In genomic region chr7:73323556-73323955, GRCm38 (mm10) we compare ENCODE assay signal across 12 mouse cellular contexts. TPM values are rescaled to one million over a fixed set of nuclear protein-coding genes. Genes with fewer than 3 reads are reported as not detected.
DNase-seq lines count a peak whose midpoint lies in the region; ATAC-seq lines count a peak whose summit lies in the region.
"Had no signal": no experiment of that assay in that cellular context is flagged by ENCODE, and none has a peak within 500 bp of the region (broad histone marks: within the 10 kb centered on the region; RNA-seq: fewer than 3 reads in every experiment).

No protein-coding gene starts in this region.

- 0 out of 2 replicates have a peak overlapping the region, but pooled peaks have one; percentile 6 for H3K4me3 ChIP-seq in lung, embryonic 15.5 days
- peak overlapping the region; percentile 33 for H3K4me3 ChIP-seq in heart, embryonic 15.5 days
- 0 out of 2 replicates have a peak overlapping the region, but pooled peaks have one; percentile 5 for H3K4me3 ChIP-seq in stomach, embryonic 15.5 days (replicated peaks)
- H3K4me3 ChIP-seq: hindbrain, embryonic 13.5 days had no signal

- no peak for ATAC-seq in lung, embryonic 15.5 days (ENCODE audit: borderline replicate concordance, extremely low read depth, low FRiP score, low TSS enrichment)
- no peak for ATAC-seq in heart, embryonic 15.5 days (replicated peaks; ENCODE audit: insufficient number of reproducible peaks, insufficient read depth, low FRiP score, low read depth)
- ATAC-seq in stomach, embryonic 15.5 days (ENCODE audit: insufficient read depth, low FRiP score, low read depth), result no peak
- ATAC-seq in activated CD4-positive, CD25-positive, alpha-beta regulatory T cell, adult 4 months, result no peak
- ATAC-seq: forebrain, embryonic 14.5 days had no signal

- peaks cover 20% of the 10 kb centered on the region for H3K4me1 ChIP-seq in lung, embryonic 15.5 days
- H3K4me1 ChIP-seq in heart, embryonic 15.5 days (replicated peaks), result peaks cover 45% of the 10 kb centered on the region
- H3K4me1 ChIP-seq in stomach, embryonic 15.5 days, result peaks cover 12% of the 10 kb centered on the region

- WGBS in lung, embryonic 15.5 days, result 27% methylated on average over 12 of the region's 12 CpGs
- WGBS in heart, embryonic 15.5 days, result 22% methylated on average over 12 of the region's 12 CpGs
- WGBS in stomach, embryonic 15.5 days, result 35% methylated on average over 12 of the region's 12 CpGs

- peak overlapping the region; percentile 45 for H3K4me2 ChIP-seq in lung, embryonic 15.5 days
- H3K4me2 ChIP-seq in heart, embryonic 15.5 days, result peak overlapping the region; percentile 56
- peak overlapping the region; percentile 38 for H3K4me2 ChIP-seq in stomach, embryonic 15.5 days
- H3K4me2 ChIP-seq: hindbrain, embryonic 13.5 days had no signal

- no peaks in the 10 kb centered on the region for H3K9me3 ChIP-seq in lung, embryonic 15.5 days
- H3K9me3 ChIP-seq in heart, embryonic 15.5 days (replicated peaks), result no peaks in the 10 kb centered on the region
- H3K9me3 ChIP-seq in stomach, embryonic 15.5 days, result no peaks in the 10 kb centered on the region
- H3K9me3 ChIP-seq: hindbrain, embryonic 13.5 days had no signal

- no peak overlapping the region for H3K27ac ChIP-seq in lung, embryonic 15.5 days
- H3K27ac ChIP-seq in heart, embryonic 15.5 days, result no peak overlapping the region
- H3K27ac ChIP-seq in stomach, embryonic 15.5 days, result no peak overlapping the region
- H3K27ac ChIP-seq: hindbrain, embryonic 13.5 days had no signal

- peak; percentile 34 for DNase-seq in adrenal gland, postnatal 10 days
- no peak for DNase-seq in adrenal gland, postnatal 4 days (ENCODE audit: low spot score in 2 of 2)
- DNase-seq in lung, adult 18-20 months, result no peak
- no peak for DNase-seq in c-Kit-positive CD71-positive TER-119-positive erythroid progenitor cells, embryonic 14.5 days (ENCODE audit: low spot score)
- DNase-seq: thymus, adult 2 months had no signal

- H3K9ac ChIP-seq in lung, embryonic 15.5 days, result no peak overlapping the region
- H3K9ac ChIP-seq in heart, embryonic 15.5 days, result no peak overlapping the region
- no peak overlapping the region for H3K9ac ChIP-seq in stomach, embryonic 15.5 days
- H3K9ac ChIP-seq: hindbrain, embryonic 13.5 days had no signal

- H3K27me3 ChIP-seq in lung, embryonic 15.5 days, result no peaks in the 10 kb centered on the region
- no peaks in the 10 kb centered on the region; the same call in 1 of the 2 replicates for H3K27me3 ChIP-seq in heart, embryonic 15.5 days
- no peaks in the 10 kb centered on the region for H3K27me3 ChIP-seq in stomach, embryonic 15.5 days (replicated peaks)
- H3K27me3 ChIP-seq: hindbrain, embryonic 13.5 days had no signal

- H3K36me3 ChIP-seq in lung, embryonic 15.5 days, result no peaks in the 10 kb centered on the region
- no peaks in the 10 kb centered on the region for H3K36me3 ChIP-seq in heart, embryonic 15.5 days
- no peaks in the 10 kb centered on the region for H3K36me3 ChIP-seq in stomach, embryonic 15.5 days
- H3K36me3 ChIP-seq: hindbrain, embryonic 13.5 days had no signal

RNA-seq across cellular contexts. Expression of gene Rgma, which starts 51.8 kb away (rescaled TPM):
- 10 to 100 TPM; 10.3 to 20.0 TPM for total RNA-seq in adrenal gland, postnatal 10 days (2021)
- 10 to 100 TPM; 15.6 to 17.0 TPM for total RNA-seq in adrenal gland, postnatal 4 days (2021)
- 11.7 and 12.9 TPM in 2 replicates for polyA plus RNA-seq in lung, embryonic 15.5 days (2015; fragmentation: Nextera tagmentation; extraction: Ambion mirVana)
- polyA plus RNA-seq in heart, embryonic 15.5 days (2015; fragmentation: Nextera tagmentation; extraction: Ambion mirVana), result 3.3 and 5.9 TPM in 2 replicates
- polyA plus RNA-seq in stomach, embryonic 15.5 days (2015; fragmentation: Nextera tagmentation; extraction: Ambion mirVana), result 12.1 and 14.9 TPM in 2 replicates
- polyA plus RNA-seq in activated CD4-positive, CD25-positive, alpha-beta regulatory T cell, adult 4 months (2017; shearing (Covaris generic)), result not detected
- total RNA-seq: megakaryocyte-erythroid progenitor cell, adult 5-6 weeks had no signal
